Mouse (Mus musculus): ENCODE results near the gene Coro1b. TPM values are rescaled to one million over a fixed set of nuclear protein-coding genes. Genes with fewer than 3 reads are reported as not detected.
A peak's percentile ranks its signal among the peaks of the same experiment; 100 is the strongest.

Gene Coro1b
- polyA plus RNA-seq, 1 experiment from 2014 or later, result 150 TPM

DNA sequence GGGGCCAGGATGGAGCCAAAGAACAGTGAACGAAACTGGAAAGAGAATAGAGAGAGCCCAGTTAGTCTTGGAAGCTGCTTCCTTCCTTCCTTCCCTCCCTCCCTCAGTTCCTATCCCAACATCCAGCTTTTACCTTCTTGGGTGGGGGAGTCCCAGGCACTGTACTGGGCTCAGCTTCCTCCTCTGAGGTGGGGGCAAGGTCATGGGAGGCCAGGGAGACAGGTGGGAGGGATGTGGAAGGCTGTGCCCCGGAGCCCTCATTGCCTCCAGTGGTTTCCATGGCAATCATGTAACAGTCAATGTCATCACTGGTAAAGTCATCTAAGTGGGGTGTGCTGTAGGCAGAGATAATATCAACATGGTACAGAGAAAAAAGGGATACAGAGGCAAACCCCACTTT is 47.6 kb downstream of the Coro1b start:
- Histone ChIP-seq H3K4me1 (peaks cover 46% of the 10 kb centered on the region), H3K27ac (0 out of 2 replicates have a peak overlapping the region, but pooled peaks have one; percentile 16)
- 62% methylated on average over 2 of the region's 2 CpGs for WGBS

DNA sequence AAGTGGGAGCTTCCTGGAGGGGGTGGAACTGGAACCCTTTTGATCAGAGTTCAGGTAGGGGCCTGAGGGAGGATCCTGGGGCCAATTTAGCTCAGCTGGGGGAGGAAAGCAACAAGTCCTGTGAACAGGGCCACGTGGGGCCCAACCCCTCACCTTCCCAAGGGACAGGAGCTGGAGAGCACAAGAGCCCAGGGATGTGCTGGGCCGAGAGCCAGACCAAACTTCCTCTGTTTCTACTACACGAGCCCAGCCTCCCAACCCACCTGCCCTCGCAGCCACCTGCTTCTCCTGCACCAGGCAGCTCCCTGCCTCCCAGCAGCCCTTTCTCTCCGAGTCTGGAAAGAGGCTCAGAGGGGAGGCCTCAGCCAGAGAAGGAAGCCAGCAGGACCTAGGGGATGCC is 48.1 kb downstream of the Coro1b start:
- H3K27ac ChIP-seq, result 0 out of 2 replicates have a peak overlapping the region, but pooled peaks have one; percentile 16
- no peak for ATAC-seq (ENCODE audit: insufficient number of reproducible peaks, insufficient read depth, low FRiP score, low TSS enrichment, low read depth)
- peaks cover 73% of the 10 kb centered on the region for H3K36me3 ChIP-seq
- peaks cover 41% of the 10 kb centered on the region for H3K4me1 ChIP-seq
- H3K9ac ChIP-seq, result no peak overlapping the region
- no peak overlapping the region for H3K4me3 ChIP-seq
- no peaks in the 10 kb centered on the region for H3K27me3 ChIP-seq
- no peak overlapping the region for H3K4me2 ChIP-seq
- no peaks in the 10 kb centered on the region for H3K9me3 ChIP-seq
- 20% methylated on average over 5 of the region's 5 CpGs for WGBS

More for the DNA sequence above, 47.6 kb downstream of the Coro1b start:
- H3K9me3 ChIP-seq, result no peaks in the 10 kb centered on the region
- ATAC-seq (ENCODE audit: insufficient number of reproducible peaks, insufficient read depth, low FRiP score, low TSS enrichment, low read depth), result no peak
- H3K36me3 ChIP-seq, result peaks cover 73% of the 10 kb centered on the region
- H3K9ac ChIP-seq, result no peak overlapping the region
- no peaks in the 10 kb centered on the region for H3K27me3 ChIP-seq
- H3K4me2 ChIP-seq, result no peak overlapping the region
- H3K4me3 ChIP-seq, result no peak overlapping the region

DNA sequence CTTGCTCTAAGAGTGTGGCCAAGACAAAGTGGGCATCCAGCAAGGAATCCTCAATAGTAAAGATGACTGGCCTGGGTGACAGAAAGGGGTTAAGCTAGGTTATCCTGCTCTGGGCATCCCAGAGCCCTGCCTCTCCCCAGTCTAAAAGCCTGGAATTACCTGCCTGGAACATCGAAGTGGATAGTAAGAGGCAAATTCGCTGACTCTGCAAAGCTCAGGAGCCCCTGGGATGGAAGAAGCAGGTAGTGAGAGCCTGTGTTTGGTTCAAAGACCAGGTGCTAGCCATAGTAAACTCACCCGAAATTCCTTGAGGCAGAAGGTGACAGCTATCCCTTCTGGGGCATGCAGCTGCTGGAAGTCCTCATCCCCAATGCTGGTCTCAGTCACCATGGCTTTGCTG is 48.8 kb downstream of the Coro1b start:
- 71% methylated on average over 3 of the region's 3 CpGs for WGBS
- Histone ChIP-seq H3K9ac (no peak overlapping the region), H3K27me3 (no peaks in the 10 kb centered on the region), H3K9me3 (no peaks in the 10 kb centered on the region), H3K4me1 (peaks cover 45% of the 10 kb centered on the region), H3K27ac (no peak overlapping the region), H3K36me3 (peaks cover 73% of the 10 kb centered on the region), H3K4me3 (no peak overlapping the region), H3K4me2 (no peak overlapping the region)
- no peak for ATAC-seq (ENCODE audit: insufficient number of reproducible peaks, insufficient read depth, low FRiP score, low TSS enrichment, low read depth)

DNA sequence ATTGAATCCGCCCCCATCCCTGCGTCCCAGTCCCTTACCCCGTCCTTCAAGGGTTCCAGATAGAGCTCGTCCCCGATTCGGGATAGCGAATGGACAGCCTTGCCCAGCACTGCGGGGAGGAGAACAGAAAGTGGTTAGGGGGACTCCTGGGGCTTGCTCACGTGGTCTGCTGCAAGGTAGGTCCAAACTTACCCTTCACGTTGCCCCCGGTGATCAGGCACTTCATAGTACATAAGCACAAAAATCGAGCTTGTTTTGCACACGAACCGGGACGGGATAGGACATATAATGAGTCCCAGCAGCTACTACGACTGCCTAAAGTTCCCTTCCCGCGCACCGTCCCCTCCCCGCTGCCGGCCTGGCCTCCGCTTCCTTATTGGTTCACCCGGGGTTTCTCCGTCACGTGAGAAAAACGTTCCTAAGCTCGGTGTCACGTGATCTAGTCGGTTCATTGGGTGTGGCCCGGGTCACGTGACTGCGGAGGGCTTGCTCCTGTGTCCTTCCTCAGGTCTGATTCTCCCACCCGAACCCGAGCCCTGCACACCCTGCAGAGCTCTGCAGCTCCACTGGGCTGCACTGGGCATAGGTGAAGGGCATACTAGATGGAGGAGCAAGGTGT is 53.0 kb downstream of the Coro1b start, which contains the start of gene Rad9a:
TSS of gene Rad9a (minus strand) at position 372 of the 619 bp plus-strand sequence.
- H3K9me3 ChIP-seq, result no peaks in the 10 kb centered on the region
- H3K27ac ChIP-seq, result peak within 1 kb of the TSS; percentile 78
- peak within 1 kb of the TSS; percentile 96 for H3K4me2 ChIP-seq
- peak within 1 kb of the TSS; percentile 75 for H3K4me3 ChIP-seq
- WGBS, result under 1% methylated on average over 34 of the region's 34 CpGs
- peak; percentile 78 for ATAC-seq (ENCODE audit: insufficient number of reproducible peaks, insufficient read depth, low FRiP score, low TSS enrichment, low read depth)
- H3K27me3 ChIP-seq, result peaks cover 12% of the 10 kb centered on the region
- peaks cover 40% of the 10 kb centered on the region for H3K36me3 ChIP-seq
- H3K9ac ChIP-seq, result peak within 1 kb of the TSS; percentile 87
- H3K4me1 ChIP-seq, result peaks cover 26% of the 10 kb centered on the region

DNA sequence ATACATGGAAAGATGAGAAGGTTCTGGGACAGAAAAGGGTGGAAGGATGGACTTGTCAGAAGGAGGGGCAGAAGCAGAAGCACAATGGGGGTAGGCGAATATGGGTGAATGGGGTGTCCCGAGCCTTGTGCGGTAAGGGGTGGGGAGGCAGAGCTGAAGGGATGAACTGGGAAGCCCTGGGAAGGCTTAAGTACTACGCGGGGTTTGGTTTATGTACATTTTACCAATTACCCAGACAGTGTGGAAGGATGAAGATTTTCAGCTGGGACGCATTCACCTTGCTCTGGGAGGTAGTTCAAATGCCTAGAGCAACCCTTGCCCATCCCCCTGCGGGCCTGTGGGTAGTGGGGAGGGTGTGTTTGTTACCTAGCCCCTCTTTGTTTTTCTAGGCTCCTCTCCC is 53.7 kb downstream of the Coro1b start:
- no peak for ATAC-seq (ENCODE audit: insufficient number of reproducible peaks, insufficient read depth, low FRiP score, low TSS enrichment, low read depth)
- Histone ChIP-seq H3K9ac (peak overlapping the region; percentile 87), H3K27ac (peak overlapping the region; percentile 73; the same call in 1 of the 2 replicates), H3K36me3 (peaks cover 33% of the 10 kb centered on the region), H3K9me3 (no peaks in the 10 kb centered on the region), H3K4me2 (peak overlapping the region; percentile 96), H3K27me3 (peaks cover 12% of the 10 kb centered on the region), H3K4me3 (peak overlapping the region; percentile 75), H3K4me1 (peaks cover 26% of the 10 kb centered on the region)
- WGBS, result 17% methylated on average over 7 of the region's 7 CpGs

DNA sequence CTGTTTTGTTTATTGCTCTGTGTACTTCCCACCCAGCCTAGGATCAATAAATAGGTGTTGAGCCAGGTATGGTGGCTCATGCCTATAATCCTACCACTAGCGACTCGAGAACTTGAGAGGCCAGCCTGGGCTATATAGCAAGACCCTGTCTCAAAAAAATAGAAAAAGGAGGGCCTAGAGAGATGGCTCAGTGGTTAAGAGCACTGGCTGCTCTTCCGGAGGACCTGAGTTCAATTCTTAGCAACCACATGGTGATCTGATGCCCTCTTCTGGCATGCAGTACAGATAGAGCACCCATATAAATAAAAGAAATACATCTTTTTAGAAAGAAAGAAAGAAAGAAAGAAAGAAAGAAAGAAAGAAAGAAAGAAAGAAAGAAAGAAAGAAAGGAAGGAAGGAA is 54.7 kb downstream of the Coro1b start:
- 69% methylated on average over 3 of the region's 3 CpGs for WGBS
- no peak for ATAC-seq (ENCODE audit: insufficient number of reproducible peaks, insufficient read depth, low FRiP score, low TSS enrichment, low read depth)
- Histone ChIP-seq H3K4me1 (peaks cover 26% of the 10 kb centered on the region), H3K9me3 (no peaks in the 10 kb centered on the region), H3K9ac (no peak overlapping the region), H3K4me3 (no peak overlapping the region), H3K27ac (no peak overlapping the region), H3K4me2 (no peak overlapping the region), H3K36me3 (peaks cover 23% of the 10 kb centered on the region), H3K27me3 (peaks cover 12% of the 10 kb centered on the region)

Other genes starting within 250 kb of the Coro1b start
- gene Tcirg1, start 241.5 kb upstream of the Coro1b start, polyA plus RNA-seq (2015; fragmentation: Nextera tagmentation; extraction: Ambion mirVana), result 53.7 and 58.0 TPM in 2 replicates
- 258 and 278 TPM in 2 replicates for gene Ndufs8, start 235.8 kb upstream of the Coro1b start, polyA plus RNA-seq (2015; fragmentation: Nextera tagmentation; extraction: Ambion mirVana)
- 1.6 and 1.7 TPM in 2 replicates for gene Aldh3b1, start 218.8 kb upstream of the Coro1b start, polyA plus RNA-seq (2015; fragmentation: Nextera tagmentation; extraction: Ambion mirVana)
- gene Unc93b1, start 213.4 kb upstream of the Coro1b start, polyA plus RNA-seq (2015; fragmentation: Nextera tagmentation; extraction: Ambion mirVana), result 15.8 and 16.6 TPM in 2 replicates
- 0.24 TPM in 1 of 2 replicates, not detected in the other for gene Aldh3b3, start 190.0 kb upstream of the Coro1b start, polyA plus RNA-seq (2015; fragmentation: Nextera tagmentation; extraction: Ambion mirVana)
- 7.9 and 8.2 TPM in 2 replicates for gene Aldh3b2, start 176.3 kb upstream of the Coro1b start, polyA plus RNA-seq (2015; fragmentation: Nextera tagmentation; extraction: Ambion mirVana)
- 3.1 and 3.7 TPM in 2 replicates for gene Acy3, start 162.0 kb upstream of the Coro1b start, polyA plus RNA-seq (2015; fragmentation: Nextera tagmentation; extraction: Ambion mirVana)
- gene Tbx10, start 155.9 kb upstream of the Coro1b start, polyA plus RNA-seq (2015; fragmentation: Nextera tagmentation; extraction: Ambion mirVana), result not detected in 2 replicates
- 36.5 and 37.8 TPM in 2 replicates for gene Nudt8, start 148.0 kb upstream of the Coro1b start, polyA plus RNA-seq (2015; fragmentation: Nextera tagmentation; extraction: Ambion mirVana)
- 5.6 and 6.5 TPM in 2 replicates for gene Gm49405, start 148.0 kb upstream of the Coro1b start, polyA plus RNA-seq (2015; fragmentation: Nextera tagmentation; extraction: Ambion mirVana)
- 7.3 and 8.1 TPM in 2 replicates for gene Doc2g, start 145.3 kb upstream of the Coro1b start, polyA plus RNA-seq (2015; fragmentation: Nextera tagmentation; extraction: Ambion mirVana)
- gene Ndufv1, start 135.8 kb upstream of the Coro1b start, polyA plus RNA-seq (2015; fragmentation: Nextera tagmentation; extraction: Ambion mirVana), result 178 and 206 TPM in 2 replicates
- gene Gstp1, start 110.6 kb upstream of the Coro1b start, polyA plus RNA-seq (2015; fragmentation: Nextera tagmentation; extraction: Ambion mirVana), result 535 and 609 TPM in 2 replicates
- 1.2 and 3.4 TPM in 2 replicates for gene Gstp2, start 102.6 kb upstream of the Coro1b start, polyA plus RNA-seq (2015; fragmentation: Nextera tagmentation; extraction: Ambion mirVana)
- gene Gstp3, start 89.0 kb upstream of the Coro1b start, polyA plus RNA-seq (2015; fragmentation: Nextera tagmentation; extraction: Ambion mirVana), result 0.32 and 0.41 TPM in 2 replicates
- gene Cabp2, start 67.0 kb upstream of the Coro1b start, polyA plus RNA-seq (2015; fragmentation: Nextera tagmentation; extraction: Ambion mirVana), result not detected in 2 replicates
- gene Cdk2ap2, start 51.4 kb upstream of the Coro1b start, polyA plus RNA-seq (2015; fragmentation: Nextera tagmentation; extraction: Ambion mirVana), result 55.6 and 62.3 TPM in 2 replicates
- gene Pitpnm1, start 48.6 kb upstream of the Coro1b start, polyA plus RNA-seq (2015; fragmentation: Nextera tagmentation; extraction: Ambion mirVana), result 6.4 and 8.3 TPM in 2 replicates
- gene Aip, start 22.8 kb upstream of the Coro1b start, polyA plus RNA-seq (2015; fragmentation: Nextera tagmentation; extraction: Ambion mirVana), result 97.6 and 107 TPM in 2 replicates
- not detected in 2 replicates for gene Gpr152, start 8.8 kb upstream of the Coro1b start, polyA plus RNA-seq (2015; fragmentation: Nextera tagmentation; extraction: Ambion mirVana)
- not detected in 2 replicates for gene Cabp4, start 4.6 kb upstream of the Coro1b start, polyA plus RNA-seq (2015; fragmentation: Nextera tagmentation; extraction: Ambion mirVana)
- 2.8 and 3.0 TPM in 2 replicates for gene Ptprcap, start 5.0 kb downstream of the Coro1b start, polyA plus RNA-seq (2015; fragmentation: Nextera tagmentation; extraction: Ambion mirVana)
- gene Rps6kb2, start 14.7 kb downstream of the Coro1b start, polyA plus RNA-seq (2015; fragmentation: Nextera tagmentation; extraction: Ambion mirVana), result 65.5 and 69.6 TPM in 2 replicates
- 1.7 and 3.0 TPM in 2 replicates for gene Carns1, start 26.9 kb downstream of the Coro1b start, polyA plus RNA-seq (2015; fragmentation: Nextera tagmentation; extraction: Ambion mirVana)
- gene Tbc1d10c, start 42.7 kb downstream of the Coro1b start, polyA plus RNA-seq (2015; fragmentation: Nextera tagmentation; extraction: Ambion mirVana), result 1.8 and 3.1 TPM in 2 replicates
- 788 and 789 TPM in 2 replicates for gene Ppp1ca, start 43.4 kb downstream of the Coro1b start, polyA plus RNA-seq (2015; fragmentation: Nextera tagmentation; extraction: Ambion mirVana)
- 34.1 and 37.3 TPM in 2 replicates for gene Rad9a, start 53.0 kb downstream of the Coro1b start, polyA plus RNA-seq (2015; fragmentation: Nextera tagmentation; extraction: Ambion mirVana)
- gene Clcf1, start 65.6 kb downstream of the Coro1b start, polyA plus RNA-seq (2015; fragmentation: Nextera tagmentation; extraction: Ambion mirVana), result 11.1 and 11.5 TPM in 2 replicates
- gene AC109138.7, start 65.7 kb downstream of the Coro1b start, polyA plus RNA-seq (2015; fragmentation: Nextera tagmentation; extraction: Ambion mirVana), result not detected in 2 replicates
- 21.2 and 24.9 TPM in 2 replicates for gene Pold4, start 83.3 kb downstream of the Coro1b start, polyA plus RNA-seq (2015; fragmentation: Nextera tagmentation; extraction: Ambion mirVana)
- gene Ssh3, start 120.6 kb downstream of the Coro1b start, polyA plus RNA-seq (2015; fragmentation: Nextera tagmentation; extraction: Ambion mirVana), result 17.4 and 20.3 TPM in 2 replicates
- 12.6 and 13.5 TPM in 2 replicates for gene Ankrd13d, start 134.5 kb downstream of the Coro1b start, polyA plus RNA-seq (2015; fragmentation: Nextera tagmentation; extraction: Ambion mirVana)
- gene Grk2, start 157.6 kb downstream of the Coro1b start, polyA plus RNA-seq (2015; fragmentation: Nextera tagmentation; extraction: Ambion mirVana), result 17.0 and 19.6 TPM in 2 replicates
- gene Kdm2a, start 249.7 kb downstream of the Coro1b start, polyA plus RNA-seq (2015; fragmentation: Nextera tagmentation; extraction: Ambion mirVana), result 53.6 and 59.4 TPM in 2 replicates